Mouse (Mus musculus): ENCODE results near the gene Auts2. TPM values are rescaled to one million over a fixed set of nuclear protein-coding genes. Genes with fewer than 3 reads are reported as not detected.
A peak's percentile ranks its signal among the peaks of the same experiment; 100 is the strongest.

Auts2 gene
- polyA plus RNA-seq, 1 experiment from 2014 or later, result 47.7 TPM

- Histone ChIP-seq H3K9ac (replicated peaks; ENCODE audit: low read depth, low read length) (peak overlapping the region; percentile 63), H3K27me3 (ENCODE audit: control insufficient read depth, insufficient read depth, low read length) (no peaks in the 10 kb centered on the region), H3K4me2 (replicated peaks; ENCODE audit: low read depth, low read length) (peak overlapping the region; percentile 68), H3K4me1 (ENCODE audit: control insufficient read depth, insufficient read depth, low read length) (peaks cover 11% of the 10 kb centered on the region; the same call in 1 of the 2 replicates), H3K27ac (ENCODE audit: low read length) (peak overlapping the region; percentile 88; the same call in 1 of the 2 replicates), H3K4me3 (ENCODE audit: low read depth, low read length) (peak overlapping the region; percentile 75), H3K9me3 (ENCODE audit: control insufficient read depth, low read depth, low read length) (no peaks in the 10 kb centered on the region), H3K36me3 (ENCODE audit: control insufficient read depth, insufficient read depth, low read length) (no peaks in the 10 kb centered on the region)
- no peak for ATAC-seq (ENCODE audit: insufficient number of reproducible peaks, insufficient read depth, low FRiP score, low read depth)
- 0% methylated on average over 17 of the region's 21 CpGs for WGBS
Observed at GRCm38 (mm10) chr5:132541951-132542350, 1.2 kb downstream of the Auts2 start.

GRCm38 (mm10) chr5:132541371-132541931, 1.7 kb downstream of the Auts2 start:
- Histone ChIP-seq H3K27ac (ENCODE audit: low read length) (peak overlapping the region; percentile 88; the same call in 1 of the 2 replicates), H3K4me2 (replicated peaks; ENCODE audit: low read depth, low read length) (peak overlapping the region; percentile 68), H3K4me3 (ENCODE audit: low read depth, low read length) (peak overlapping the region; percentile 75), H3K9ac (replicated peaks; ENCODE audit: low read depth, low read length) (peak overlapping the region; percentile 63), H3K36me3 (ENCODE audit: control insufficient read depth, insufficient read depth, low read length) (no peaks in the 10 kb centered on the region), H3K4me1 (ENCODE audit: control insufficient read depth, insufficient read depth, low read length) (peaks cover 11% of the 10 kb centered on the region; the same call in 1 of the 2 replicates), H3K9me3 (ENCODE audit: control insufficient read depth, low read depth, low read length) (no peaks in the 10 kb centered on the region), H3K27me3 (ENCODE audit: control insufficient read depth, insufficient read depth, low read length) (no peaks in the 10 kb centered on the region)
- ATAC-seq (ENCODE audit: insufficient number of reproducible peaks, insufficient read depth, low FRiP score, low read depth), result no peak
- under 1% methylated on average over 46 of the region's 46 CpGs for WGBS

GRCm38 (mm10) chr5:132540841-132541311, 2.3 kb downstream of the Auts2 start:
- Histone ChIP-seq H3K4me1 (ENCODE audit: control insufficient read depth, insufficient read depth, low read length) (peaks cover 11% of the 10 kb centered on the region; the same call in 1 of the 2 replicates), H3K4me3 (ENCODE audit: low read depth, low read length) (peak overlapping the region; percentile 75), H3K9ac (replicated peaks; ENCODE audit: low read depth, low read length) (peak overlapping the region; percentile 63), H3K27ac (ENCODE audit: low read length) (peak overlapping the region; percentile 4; the same call in 1 of the 2 replicates), H3K4me2 (replicated peaks; ENCODE audit: low read depth, low read length) (peak overlapping the region; percentile 68), H3K36me3 (ENCODE audit: control insufficient read depth, insufficient read depth, low read length) (no peaks in the 10 kb centered on the region), H3K27me3 (ENCODE audit: control insufficient read depth, insufficient read depth, low read length) (no peaks in the 10 kb centered on the region), H3K9me3 (ENCODE audit: control insufficient read depth, low read depth, low read length) (no peaks in the 10 kb centered on the region)
- 1% methylated on average over 7 of the region's 7 CpGs for WGBS
- no peak for ATAC-seq (ENCODE audit: insufficient number of reproducible peaks, insufficient read depth, low FRiP score, low read depth)

GRCm38 (mm10) chr5:132537475-132537874, 5.7 kb downstream of the Auts2 start:
- H3K27ac ChIP-seq (ENCODE audit: low read length), result no peak overlapping the region
- no peaks in the 10 kb centered on the region for H3K9me3 ChIP-seq (ENCODE audit: control insufficient read depth, low read depth, low read length)
- H3K36me3 ChIP-seq (ENCODE audit: control insufficient read depth, insufficient read depth, low read length), result no peaks in the 10 kb centered on the region
- no peaks in the 10 kb centered on the region for H3K27me3 ChIP-seq (ENCODE audit: control insufficient read depth, insufficient read depth, low read length)
- WGBS, result 82% methylated on average over 4 of the region's 4 CpGs
- no peak overlapping the region for H3K4me2 ChIP-seq (replicated peaks; ENCODE audit: low read depth, low read length)
- ATAC-seq (ENCODE audit: insufficient number of reproducible peaks, insufficient read depth, low FRiP score, low read depth), result no peak
- no peak overlapping the region for H3K4me3 ChIP-seq (ENCODE audit: low read depth, low read length)
- H3K4me1 ChIP-seq (ENCODE audit: control insufficient read depth, insufficient read depth, low read length), result peaks cover 11% of the 10 kb centered on the region; the same call in 1 of the 2 replicates
- no peak overlapping the region for H3K9ac ChIP-seq (replicated peaks; ENCODE audit: low read depth, low read length)

- WGBS, result 74% methylated on average over 3 of the region's 3 CpGs
- no peak overlapping the region for H3K4me2 ChIP-seq (replicated peaks; ENCODE audit: low read depth, low read length)
- H3K27ac ChIP-seq (ENCODE audit: low read length), result no peak overlapping the region
- no peaks in the 10 kb centered on the region for H3K9me3 ChIP-seq (ENCODE audit: control insufficient read depth, low read depth, low read length)
- ATAC-seq (ENCODE audit: insufficient number of reproducible peaks, insufficient read depth, low FRiP score, low read depth), result no peak
- no peak overlapping the region for H3K4me3 ChIP-seq (ENCODE audit: low read depth, low read length)
- H3K9ac ChIP-seq (replicated peaks; ENCODE audit: low read depth, low read length), result no peak overlapping the region
- no peaks in the 10 kb centered on the region for H3K36me3 ChIP-seq (ENCODE audit: control insufficient read depth, insufficient read depth, low read length)
- H3K4me1 ChIP-seq (ENCODE audit: control insufficient read depth, insufficient read depth, low read length), result peaks cover 29% of the 10 kb centered on the region
- no peaks in the 10 kb centered on the region for H3K27me3 ChIP-seq (ENCODE audit: control insufficient read depth, insufficient read depth, low read length)
Observed at GRCm38 (mm10) chr5:132526395-132526794, 16.7 kb downstream of the Auts2 start.

GRCm38 (mm10) chr5:132521358-132521873, 21.7 kb downstream of the Auts2 start:
- no peaks in the 10 kb centered on the region for H3K36me3 ChIP-seq (ENCODE audit: control insufficient read depth, insufficient read depth, low read length)
- H3K27ac ChIP-seq (ENCODE audit: low read length), result no peak overlapping the region
- H3K4me1 ChIP-seq (ENCODE audit: control insufficient read depth, insufficient read depth, low read length), result peaks cover 10% of the 10 kb centered on the region
- H3K9me3 ChIP-seq (ENCODE audit: control insufficient read depth, low read depth, low read length), result no peaks in the 10 kb centered on the region
- no peak overlapping the region for H3K4me2 ChIP-seq (replicated peaks; ENCODE audit: low read depth, low read length)
- H3K9ac ChIP-seq (replicated peaks; ENCODE audit: low read depth, low read length), result no peak overlapping the region
- H3K27me3 ChIP-seq (ENCODE audit: control insufficient read depth, insufficient read depth, low read length), result no peaks in the 10 kb centered on the region
- 74% methylated on average over 12 of the region's 12 CpGs for WGBS
- ATAC-seq (ENCODE audit: insufficient number of reproducible peaks, insufficient read depth, low FRiP score, low read depth), result no peak
- no peak overlapping the region for H3K4me3 ChIP-seq (ENCODE audit: low read depth, low read length)

- 77% methylated on average over 6 of the region's 6 CpGs for WGBS
- no peak overlapping the region for H3K4me3 ChIP-seq (ENCODE audit: low read depth, low read length)
- no peaks in the 10 kb centered on the region for H3K9me3 ChIP-seq (ENCODE audit: control insufficient read depth, low read depth, low read length)
- no peak overlapping the region for H3K27ac ChIP-seq (ENCODE audit: low read length)
- H3K4me2 ChIP-seq (replicated peaks; ENCODE audit: low read depth, low read length), result no peak overlapping the region
- no peak for ATAC-seq (ENCODE audit: insufficient number of reproducible peaks, insufficient read depth, low FRiP score, low read depth)
- H3K4me1 ChIP-seq (ENCODE audit: control insufficient read depth, insufficient read depth, low read length), result peaks cover 22% of the 10 kb centered on the region
- H3K9ac ChIP-seq (replicated peaks; ENCODE audit: low read depth, low read length), result no peak overlapping the region
- H3K27me3 ChIP-seq (ENCODE audit: control insufficient read depth, insufficient read depth, low read length), result no peaks in the 10 kb centered on the region
- no peaks in the 10 kb centered on the region for H3K36me3 ChIP-seq (ENCODE audit: control insufficient read depth, insufficient read depth, low read length)
Observed at GRCm38 (mm10) chr5:132517879-132518278, 25.3 kb downstream of the Auts2 start.

GRCm38 (mm10) chr5:132514521-132514920, 28.6 kb downstream of the Auts2 start:
- Histone ChIP-seq H3K4me2 (replicated peaks; ENCODE audit: low read depth, low read length) (no peak overlapping the region), H3K9me3 (ENCODE audit: control insufficient read depth, low read depth, low read length) (no peaks in the 10 kb centered on the region), H3K27me3 (ENCODE audit: control insufficient read depth, insufficient read depth, low read length) (no peaks in the 10 kb centered on the region), H3K27ac (ENCODE audit: low read length) (no peak overlapping the region), H3K9ac (replicated peaks; ENCODE audit: low read depth, low read length) (no peak overlapping the region), H3K4me3 (ENCODE audit: low read depth, low read length) (no peak overlapping the region), H3K36me3 (ENCODE audit: control insufficient read depth, insufficient read depth, low read length) (no peaks in the 10 kb centered on the region), H3K4me1 (ENCODE audit: control insufficient read depth, insufficient read depth, low read length) (0 out of 2 replicates have a peak, but pooled peaks cover 14% of the 10 kb centered on the region)
- 61% methylated on average over 6 of the region's 6 CpGs for WGBS
- no peak for ATAC-seq (ENCODE audit: insufficient number of reproducible peaks, insufficient read depth, low FRiP score, low read depth)

Data from stomach, embryonic 14.5 days (tissue).